Mouse (Mus musculus) kidney, postnatal 14 days (tissue): ENCODE data around the gene Nfkbib.
A peak's percentile ranks its signal among the peaks of the same experiment; 100 is the strongest.

Experiments used
- DNase-seq: peaks from one replicate; pipeline ENCODE4 v3.0.0; 2022; ENCODE audit warnings: mixed read lengths

Nfkbib gene

GRCm38 (mm10) chr7:28716590-28717281 is 50.6 kb downstream of the Nfkbib start, which contains the start of gene Fbxo17:
TSS of gene Fbxo17 (plus strand) at chr7:28716804.
- peak; percentile 70 for DNase-seq

DNA sequence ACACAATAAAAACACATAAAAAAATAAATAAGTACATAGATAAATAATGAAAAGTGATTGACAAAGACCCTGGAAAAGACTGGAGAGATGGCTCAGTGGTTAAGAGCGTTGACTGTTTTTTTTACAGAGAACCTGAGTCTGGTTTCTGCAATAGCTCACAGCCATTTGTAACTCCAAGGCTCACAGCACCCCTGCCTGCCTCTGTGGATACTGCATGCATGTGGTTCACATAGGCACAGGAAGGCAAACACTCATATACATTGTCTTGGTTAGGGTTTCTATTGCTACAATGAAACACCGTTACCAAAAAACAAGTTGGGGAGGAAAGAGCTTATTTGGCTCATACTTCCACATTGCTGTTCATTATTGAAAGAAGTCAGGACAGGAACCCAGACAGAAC is 51.7 kb downstream of the Nfkbib start:
- DNase-seq: no peak

DNA sequence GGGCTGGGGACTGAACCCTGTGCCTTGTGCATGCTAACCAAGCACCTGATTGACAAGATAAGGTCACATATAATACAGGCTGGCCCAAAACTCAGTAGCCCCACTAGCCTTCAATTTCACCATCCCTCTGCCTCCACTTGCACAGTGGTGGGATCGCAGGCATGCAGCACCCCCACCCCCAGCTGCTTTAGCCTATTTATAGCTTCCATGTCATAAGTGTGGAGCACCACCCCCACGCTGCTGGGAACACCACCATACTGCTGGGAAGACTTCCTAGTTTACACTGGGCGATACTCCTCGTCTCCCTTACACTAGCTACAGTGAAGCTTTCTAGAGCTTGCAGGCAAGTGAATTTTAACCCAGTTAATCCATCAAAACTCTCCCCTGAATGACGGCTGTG is 52.6 kb downstream of the Nfkbib start:
- no peak for DNase-seq

GRCm38 (mm10) chr7:28710962-28711361 is 56.4 kb downstream of the Nfkbib start:
- DNase-seq: no peak

DNA sequence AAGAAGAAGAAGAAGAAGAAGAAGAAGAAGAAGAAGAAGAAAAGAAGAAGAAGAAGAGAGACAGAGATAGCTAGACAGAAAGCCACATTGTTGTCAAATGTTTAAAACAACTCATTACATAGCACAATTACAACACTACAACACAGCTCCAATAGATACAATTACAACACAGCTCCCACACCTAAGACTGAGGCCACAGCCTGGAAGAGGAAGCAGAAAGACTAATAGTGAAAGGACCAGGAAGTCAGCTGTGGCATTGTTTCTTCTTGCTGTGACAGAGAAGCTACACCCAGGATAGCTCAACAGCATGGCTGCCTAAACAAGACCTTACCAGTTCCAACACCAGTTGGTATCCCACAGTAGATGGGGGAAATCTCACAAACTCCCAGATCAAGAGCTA is 57.9 kb downstream of the Nfkbib start:
- no peak for DNase-seq
